Mouse (Mus musculus) megakaryocyte, adult 5-6 weeks (primary cell): Measurements from ENCODE around the gene Itga4. TPM values are rescaled to one million over a fixed set of nuclear protein-coding genes. Genes with fewer than 3 reads are reported as not detected.
A peak's percentile ranks its signal among the peaks of the same experiment; 100 is the strongest.

ENCODE experiments used
- ATAC-seq: 2 replicates; pipeline ENCODE4 v1.8.0; 2016; ENCODE audit warnings: mild to moderate bottlenecking, inconsistent platforms; ENCODE audit not compliant: poor library complexity, severe bottlenecking
- total RNA-seq, 2 experiments: library from RNA; stranded (forward) in 1 of 2; stranded (reverse) in 1 of 2; fragments of 153-499, 151-499 nt in 1 of 2; fragments of 221-1000, 200-1000 nt in 1 of 2; gene quantifications; 2 replicates each; pipeline versions ENCODE4 v1.2.3 to v1.2.4; 2015 to 2017

The Itga4 gene
- total RNA-seq (2015) (208 and 212 TPM in 2 replicates), total RNA-seq (2017) (170 and 201 TPM in 2 replicates)

DNA sequence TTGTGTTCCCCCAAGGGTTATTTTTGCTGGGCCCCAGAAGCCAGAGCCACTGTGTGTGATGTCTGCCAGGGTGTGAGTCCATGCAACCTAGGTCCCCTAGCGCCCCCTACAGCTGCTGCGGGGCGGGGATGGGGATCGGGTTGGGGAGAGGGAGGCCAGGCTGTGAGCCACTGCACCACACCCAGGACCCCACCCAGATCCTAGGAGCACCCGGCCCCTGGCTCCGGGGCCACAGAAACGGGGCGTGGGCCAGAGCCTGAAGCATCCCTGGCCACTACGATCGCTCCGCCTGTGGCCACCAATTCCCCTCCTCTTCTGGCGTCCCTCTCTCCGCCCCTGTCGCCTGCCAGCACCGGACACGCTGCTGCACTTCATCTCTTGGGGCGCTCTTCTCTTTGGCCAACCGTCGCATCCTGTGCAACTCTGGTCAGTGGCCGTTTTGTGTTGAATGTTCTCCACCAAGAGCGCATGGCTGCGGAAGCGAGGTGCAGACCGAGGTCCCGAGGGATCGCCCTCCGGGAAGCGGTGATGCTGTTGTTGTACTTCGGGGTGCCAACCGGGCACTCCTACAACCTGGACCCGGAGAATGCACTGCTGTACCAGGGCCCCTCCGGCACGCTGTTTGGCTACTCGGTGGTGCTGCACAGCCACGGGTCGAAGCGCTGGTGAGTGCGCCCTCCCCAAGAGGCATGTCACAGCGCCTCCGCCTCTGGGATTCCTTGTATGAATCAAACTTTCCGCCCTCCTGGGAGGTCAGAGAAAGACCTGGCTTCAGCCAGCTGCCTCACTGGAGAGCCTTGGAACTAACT, at the start of gene Itga4:
Itga4 (plus strand) TSS at position 235 of the 809 bp plus-strand sequence.
- peak; percentile 62 for ATAC-seq

DNA sequence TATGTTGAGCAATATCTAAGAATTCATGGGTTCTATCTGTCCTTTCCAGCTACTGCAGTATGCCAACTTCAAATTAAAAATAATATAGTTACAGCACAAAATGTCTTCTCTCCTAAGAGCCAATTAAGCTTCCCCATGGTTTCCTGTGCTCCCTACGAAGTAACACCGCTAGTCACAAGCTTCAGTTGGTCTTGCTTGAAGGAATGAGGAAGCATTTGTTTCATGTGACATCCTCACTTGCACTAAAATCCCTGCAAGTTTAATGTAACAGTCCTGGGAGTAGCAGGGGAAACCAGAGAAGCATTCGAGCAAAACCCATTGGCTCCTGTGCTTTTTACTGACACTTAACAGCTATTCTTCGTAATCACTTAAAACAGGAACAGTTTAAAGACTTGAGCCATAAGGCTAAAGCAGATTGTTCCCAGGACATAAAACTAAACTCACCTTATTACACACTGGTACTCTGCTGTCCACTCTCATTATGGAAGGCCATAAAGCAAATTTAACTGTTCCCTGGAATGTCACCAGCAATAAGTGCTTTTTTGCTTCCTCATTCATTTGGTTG, 49.0 kb upstream of the Itga4 start:
- ATAC-seq: peak; percentile 81

DNA sequence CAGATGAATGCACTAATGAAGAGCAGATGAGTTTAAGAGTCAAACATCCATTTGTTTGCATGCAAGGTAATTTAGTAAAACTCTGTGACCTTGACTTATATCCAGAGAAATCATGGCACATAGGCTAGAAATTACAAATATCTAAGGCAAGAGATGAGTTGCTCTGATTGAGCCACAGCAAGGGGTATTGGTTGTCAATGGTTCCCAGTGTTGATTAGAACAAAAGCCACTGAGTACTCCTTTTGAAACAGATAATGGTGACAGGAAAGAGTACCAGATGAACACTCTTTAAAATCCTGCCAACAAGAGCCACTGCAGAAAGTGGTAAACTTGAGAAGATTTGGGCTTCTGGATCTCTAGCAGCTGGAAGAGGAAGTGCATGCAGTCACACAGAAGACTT, 40.2 kb upstream of the Itga4 start:
- ATAC-seq: no peak

DNA sequence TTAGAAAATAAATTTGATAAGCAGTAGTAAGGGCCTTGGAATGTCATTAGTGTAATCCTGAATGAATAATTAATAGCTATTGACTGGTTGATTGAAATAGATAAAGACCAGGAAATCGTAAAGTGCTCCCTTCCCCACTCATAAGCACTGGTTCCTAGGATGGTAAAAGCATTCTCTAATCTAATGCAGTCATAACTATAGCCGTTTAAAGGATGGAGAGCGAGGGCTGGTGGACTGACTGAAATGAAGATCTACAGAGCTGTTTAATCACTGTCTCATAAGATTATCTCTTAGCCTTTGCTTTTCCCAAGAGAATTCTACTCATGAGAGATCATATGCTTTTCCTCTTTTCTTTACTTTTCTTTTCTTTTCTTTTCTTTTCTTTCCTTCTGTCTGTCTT, 39.7 kb upstream of the Itga4 start:
- no peak for ATAC-seq

DNA sequence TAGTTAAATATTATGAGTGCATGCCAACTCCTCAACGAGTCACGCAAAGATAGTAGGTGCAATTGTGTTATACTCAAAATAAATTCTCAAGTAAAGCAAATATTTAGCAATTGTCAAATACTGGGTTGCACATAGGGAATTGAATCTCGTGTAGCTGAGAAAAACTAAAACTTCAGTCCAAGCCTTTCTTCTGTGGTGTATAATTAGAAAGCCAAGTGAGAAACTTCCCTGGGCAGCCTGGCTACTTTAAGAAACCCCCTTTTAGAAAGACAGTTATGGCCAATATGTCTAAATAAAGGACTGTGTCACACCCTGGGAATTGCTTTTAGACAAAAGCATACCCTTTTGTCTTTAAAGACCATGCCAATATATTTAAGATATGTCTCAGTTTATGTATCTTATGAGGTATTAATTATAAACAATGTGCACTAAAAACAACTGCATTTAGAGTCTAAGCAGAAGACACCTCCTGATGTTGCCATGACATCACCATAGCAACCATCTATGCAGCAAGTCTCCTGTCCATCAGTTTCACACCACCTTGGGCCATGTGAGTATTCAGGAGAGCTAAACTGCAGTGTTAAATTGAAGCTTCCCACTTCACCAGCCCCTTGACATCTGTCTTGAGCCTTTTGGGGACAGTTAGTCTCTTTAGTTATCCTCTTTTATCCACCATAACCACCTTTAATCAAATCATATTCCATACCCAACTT, 30.4 kb upstream of the Itga4 start:
- no peak for ATAC-seq

DNA sequence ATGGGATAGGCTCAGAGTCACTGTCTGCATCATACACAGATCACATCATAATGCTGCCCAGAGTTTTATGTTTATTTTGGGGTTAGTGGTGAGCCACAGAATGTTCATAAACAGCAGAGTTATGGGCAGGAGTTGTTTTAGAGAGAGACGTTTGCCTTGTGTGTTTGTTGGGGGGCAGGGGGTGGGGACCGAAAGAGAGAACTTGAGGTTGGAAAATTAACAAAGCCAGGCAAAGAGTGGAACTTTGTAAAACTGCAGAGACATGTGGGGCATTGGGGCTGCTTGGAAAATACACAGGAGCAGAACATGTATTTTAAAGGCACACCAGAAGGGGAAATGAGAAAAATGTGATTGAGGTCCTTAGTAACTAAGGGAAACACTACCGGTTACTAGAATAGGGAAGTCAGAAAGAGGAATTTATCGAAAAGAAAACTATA, 27.4 kb upstream of the Itga4 start:
- peak; percentile 92 for ATAC-seq

DNA sequence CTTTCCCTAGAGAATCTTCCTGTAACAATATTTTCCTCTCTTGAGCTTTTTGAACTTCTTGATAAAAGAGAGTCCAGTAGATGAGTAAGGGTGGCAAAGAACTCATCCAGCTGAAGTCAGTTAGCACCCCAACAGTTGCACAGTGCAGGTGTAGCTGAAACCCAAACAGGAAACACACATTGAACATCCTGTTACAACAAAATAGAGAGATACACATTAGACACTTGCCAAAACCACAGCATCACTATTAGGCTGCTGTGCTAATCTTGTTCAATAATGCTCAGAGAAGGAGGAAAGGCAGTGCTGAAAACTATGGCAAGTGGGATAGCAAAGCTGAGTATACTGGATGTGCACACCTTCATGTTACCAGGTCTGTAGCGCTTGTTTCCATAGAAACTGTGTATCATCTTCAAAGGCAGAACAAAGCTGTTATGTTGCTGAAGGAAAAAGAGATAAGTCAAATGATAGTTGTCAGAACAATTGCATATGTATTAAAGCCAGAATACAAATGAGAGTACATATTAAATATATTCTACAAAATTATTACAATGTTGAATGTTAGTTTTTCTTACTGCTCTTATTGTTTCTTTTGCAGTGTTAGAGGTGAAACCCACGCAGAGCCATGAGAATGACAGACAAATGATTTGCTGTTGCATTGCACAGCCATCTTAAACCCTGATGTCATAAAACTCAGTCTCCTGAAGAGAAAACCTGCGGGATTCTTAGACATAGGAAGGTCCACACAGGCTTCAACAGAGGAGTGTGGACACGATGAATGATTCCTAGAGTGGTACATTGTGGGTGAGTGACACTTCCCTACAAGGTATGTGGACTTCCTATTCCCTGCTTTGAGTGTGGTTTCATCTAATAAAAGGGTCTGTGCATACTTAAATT, 23.9 kb upstream of the Itga4 start:
- no peak for ATAC-seq

DNA sequence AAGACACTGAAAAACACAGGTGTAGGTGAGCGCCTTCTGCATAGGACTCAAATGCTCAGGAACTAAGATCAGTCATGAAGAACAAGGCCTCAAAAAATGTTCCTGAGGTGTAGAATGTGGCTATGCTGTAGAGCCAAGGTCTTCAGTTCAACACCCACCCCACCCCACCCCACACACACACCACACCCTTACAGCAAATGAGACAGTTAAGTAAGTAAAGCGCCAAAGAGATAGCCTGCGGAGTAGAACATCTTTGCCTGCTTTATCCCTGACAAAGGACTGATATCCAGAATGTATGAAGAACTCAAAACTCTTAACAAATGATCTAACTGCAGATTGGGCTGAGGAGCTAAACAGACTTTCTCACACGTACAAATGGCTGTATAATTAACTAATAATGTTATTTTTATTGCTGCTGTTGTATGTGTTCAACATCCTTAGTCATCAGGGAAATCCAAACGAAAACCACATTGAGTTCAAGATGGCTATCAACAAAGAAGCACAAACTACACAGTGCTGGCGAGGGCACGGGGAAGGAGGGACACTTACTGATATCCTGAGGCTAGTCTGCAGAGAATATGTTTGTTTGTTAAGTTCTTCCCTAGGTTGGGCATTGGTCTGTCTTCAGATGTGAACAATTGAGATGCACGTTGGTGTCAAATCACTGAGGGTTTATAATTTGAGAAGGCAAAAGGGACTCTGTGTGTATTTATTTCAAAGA, 19.3 kb upstream of the Itga4 start:
- ATAC-seq: no peak

DNA sequence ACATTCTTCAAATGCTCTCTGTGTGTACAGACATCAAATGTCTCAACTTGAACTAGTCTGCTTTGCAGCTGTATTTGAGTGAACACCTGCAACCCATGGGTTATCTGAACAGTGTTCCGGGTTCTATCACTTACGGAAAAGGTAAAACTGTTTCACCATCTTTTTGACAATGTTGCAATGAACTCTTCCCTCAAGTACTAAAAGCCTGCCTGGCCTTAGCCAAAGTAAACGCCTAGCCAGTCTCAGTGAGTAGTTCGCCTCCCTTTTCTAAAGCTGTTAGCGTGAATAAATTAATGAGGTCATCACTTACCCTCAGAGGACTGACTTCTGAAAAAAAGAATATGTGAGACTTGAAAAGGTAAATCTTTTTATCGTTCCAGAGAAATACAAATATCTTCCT, 18.0 kb upstream of the Itga4 start:
- ATAC-seq: 0 out of 2 replicates have a peak, but pooled peaks have one; percentile 47

DNA sequence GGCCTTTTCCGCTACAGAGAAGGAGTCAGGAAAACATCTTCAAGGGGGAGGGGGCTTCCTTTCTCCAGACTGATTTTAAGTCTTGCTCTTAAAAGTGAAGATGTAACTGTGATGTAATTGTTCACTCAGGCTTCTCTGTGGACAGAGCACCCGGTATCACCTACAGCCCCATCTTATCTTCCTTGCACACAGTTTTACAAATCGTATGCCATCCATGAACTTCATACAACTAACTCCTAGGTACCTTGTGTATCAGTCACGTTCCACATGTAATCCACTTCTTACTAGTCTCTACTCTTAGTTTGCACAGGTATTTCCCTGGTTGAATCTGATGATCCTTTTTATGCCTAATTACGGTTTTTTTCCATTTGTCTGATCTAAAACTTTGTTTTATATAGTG, 10.9 kb upstream of the Itga4 start:
- no peak for ATAC-seq

DNA sequence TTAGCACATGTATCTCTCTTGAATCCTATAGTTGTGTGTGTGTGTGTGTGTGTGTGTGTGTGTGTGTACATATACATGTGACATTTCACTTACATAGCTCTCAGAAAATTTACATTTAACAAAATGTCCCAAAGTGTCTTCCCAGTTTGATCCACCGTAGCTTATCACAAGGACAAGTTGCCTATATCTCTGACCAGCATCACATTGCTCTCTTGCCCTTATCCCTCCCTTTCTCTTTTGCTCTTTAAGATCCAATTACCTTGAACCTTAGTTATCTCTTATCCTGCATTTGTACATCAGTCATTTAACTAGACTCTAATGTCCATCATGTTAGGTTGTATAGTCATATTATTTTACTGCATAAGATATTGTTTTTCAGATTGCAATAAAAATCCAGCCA, 10.5 kb upstream of the Itga4 start:
- ATAC-seq: no peak

DNA sequence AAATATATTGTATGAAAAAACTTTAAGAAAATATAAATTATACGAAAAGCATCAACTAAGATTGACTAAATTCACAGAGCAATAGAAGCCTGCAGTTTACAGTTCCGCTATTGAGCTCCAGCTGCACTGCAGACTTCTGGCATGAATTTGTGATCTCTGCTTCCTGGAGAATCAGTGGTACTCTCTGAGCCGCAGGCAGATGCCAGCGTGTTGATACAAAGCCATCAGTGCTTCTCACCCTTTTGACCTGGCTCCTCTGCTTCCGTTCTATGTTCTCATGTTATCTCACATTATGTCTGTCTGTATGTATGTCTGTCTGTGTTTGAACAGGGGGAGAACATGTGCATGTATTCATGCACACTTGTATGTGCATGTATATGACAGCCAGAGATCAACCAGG, 6.9 kb upstream of the Itga4 start:
- no peak for ATAC-seq

DNA sequence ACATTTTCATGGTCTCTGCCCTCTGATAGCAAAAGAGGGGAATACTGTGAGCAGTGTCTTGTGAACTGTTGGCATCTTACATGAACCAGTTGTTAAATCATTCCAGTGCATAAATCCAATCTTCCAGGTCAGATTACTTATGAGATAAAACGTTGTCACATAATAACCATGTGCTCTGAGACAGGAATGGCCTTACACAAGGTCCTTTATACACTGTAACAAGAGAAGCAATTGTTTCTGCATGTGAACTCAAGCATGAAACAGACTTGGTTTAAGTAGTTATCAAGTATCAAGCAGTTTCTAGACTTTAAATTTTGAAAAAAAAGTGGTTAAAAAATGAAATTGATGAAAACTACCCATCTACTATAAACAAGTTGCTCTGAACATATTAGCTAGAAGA, 4.7 kb upstream of the Itga4 start:
- no peak for ATAC-seq

DNA sequence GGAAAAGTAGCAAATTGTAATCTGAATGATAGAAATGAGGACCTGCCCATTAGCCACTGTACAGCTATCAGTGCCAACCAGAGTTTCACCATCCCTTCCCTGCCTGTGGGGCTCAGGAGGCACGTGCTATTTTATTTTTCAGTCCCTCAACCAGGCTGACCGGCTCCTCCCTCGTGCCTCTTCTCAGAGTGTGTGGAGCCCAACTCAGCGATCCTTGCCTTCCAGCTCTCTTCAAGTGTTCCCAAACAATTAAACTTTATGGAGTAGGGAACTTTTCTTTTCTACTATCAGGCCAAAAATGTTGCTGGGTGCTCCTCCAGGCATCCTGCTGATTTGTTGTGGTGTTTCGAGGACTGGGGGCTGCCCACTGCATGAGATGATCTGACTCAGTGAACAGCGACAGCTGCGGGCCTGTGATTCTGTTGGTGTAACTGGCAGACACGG, 1.4 kb upstream of the Itga4 start:
- no peak for ATAC-seq

DNA sequence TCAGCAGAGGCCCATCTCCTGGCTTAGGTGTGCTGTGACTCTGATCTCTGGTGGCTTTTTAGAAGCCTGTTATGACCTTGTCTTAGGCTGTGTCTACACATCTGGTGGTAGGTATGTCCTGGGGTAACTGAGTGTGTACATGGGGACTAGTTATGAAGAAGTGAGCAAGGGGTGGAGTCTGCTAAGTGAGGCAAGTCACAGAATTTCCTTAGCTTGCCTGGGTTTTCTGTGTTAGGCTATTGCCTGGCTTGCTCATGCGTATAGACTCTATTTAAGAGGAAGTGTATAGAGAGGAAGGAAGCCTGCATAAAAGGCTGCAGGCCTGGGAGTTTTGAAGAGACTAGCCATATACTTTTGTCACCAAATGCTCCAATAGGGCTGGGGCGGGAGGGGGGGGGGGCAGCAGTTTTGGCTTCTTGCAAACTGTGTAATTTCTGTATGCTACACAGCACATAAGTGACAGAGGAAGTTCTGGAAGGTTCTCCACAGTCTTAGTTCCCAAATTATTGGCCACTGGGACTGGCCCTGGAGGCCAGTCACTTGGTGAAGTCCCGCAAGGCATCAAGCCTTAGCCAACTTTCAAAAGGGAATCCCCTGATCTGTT, 536 bp upstream of the Itga4 start:
- ATAC-seq: peak; percentile 45

DNA sequence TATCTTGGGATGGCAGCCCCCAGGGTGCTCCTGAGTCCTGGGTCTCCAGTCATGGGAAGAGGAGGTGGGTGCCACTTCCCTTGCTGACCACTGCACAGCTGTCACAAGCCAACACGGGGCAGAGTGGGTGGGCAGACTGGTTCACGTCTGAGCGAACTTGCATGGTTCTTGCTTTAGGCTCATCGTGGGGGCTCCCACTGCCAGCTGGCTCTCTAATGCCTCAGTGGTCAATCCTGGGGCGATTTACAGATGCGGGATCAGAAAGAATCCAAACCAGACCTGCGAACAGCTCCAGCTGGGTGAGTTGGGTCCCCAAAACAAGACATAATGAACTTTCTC, 744 bp downstream of the Itga4 start:
- ATAC-seq: peak; percentile 3

DNA sequence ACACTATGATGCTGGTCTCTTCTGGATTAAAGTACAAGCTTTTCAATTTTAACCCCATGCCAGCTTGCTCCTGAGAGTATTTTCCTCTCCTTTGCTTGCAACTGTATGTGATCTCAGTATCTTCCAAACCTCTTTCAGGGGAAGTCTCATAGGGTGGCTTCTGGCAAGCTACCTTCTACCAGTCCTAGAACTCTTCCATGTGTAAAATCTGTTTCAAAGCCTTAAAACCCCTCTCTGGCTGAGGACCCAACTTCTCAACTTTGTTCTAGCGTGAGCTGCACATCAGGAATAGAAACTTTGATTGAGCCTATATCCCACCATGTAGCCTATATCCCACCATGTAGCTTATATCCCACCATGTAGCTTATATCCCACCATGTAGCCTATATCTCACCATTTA, 1.1 kb downstream of the Itga4 start:
- no peak for ATAC-seq

DNA sequence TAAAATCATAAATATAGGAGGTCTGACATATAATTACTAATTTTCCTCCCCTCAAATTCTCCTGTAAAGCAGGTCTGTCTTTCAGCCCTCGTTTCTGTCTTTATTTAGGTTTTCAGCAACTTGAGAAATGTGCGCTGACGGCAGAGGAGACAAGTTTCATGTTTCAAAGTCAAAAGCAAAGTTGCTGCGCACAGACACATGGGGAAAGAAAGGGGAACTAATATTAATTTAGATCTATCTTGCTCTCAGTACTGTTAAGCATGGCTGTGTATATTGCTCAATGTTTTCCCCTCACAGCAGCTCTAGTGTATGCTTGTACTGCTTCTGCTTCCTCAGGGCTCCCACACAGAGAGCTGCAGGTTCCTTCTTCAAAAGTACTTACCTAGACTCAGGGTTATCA, 1.7 kb downstream of the Itga4 start:
- peak; percentile 31 for ATAC-seq

DNA sequence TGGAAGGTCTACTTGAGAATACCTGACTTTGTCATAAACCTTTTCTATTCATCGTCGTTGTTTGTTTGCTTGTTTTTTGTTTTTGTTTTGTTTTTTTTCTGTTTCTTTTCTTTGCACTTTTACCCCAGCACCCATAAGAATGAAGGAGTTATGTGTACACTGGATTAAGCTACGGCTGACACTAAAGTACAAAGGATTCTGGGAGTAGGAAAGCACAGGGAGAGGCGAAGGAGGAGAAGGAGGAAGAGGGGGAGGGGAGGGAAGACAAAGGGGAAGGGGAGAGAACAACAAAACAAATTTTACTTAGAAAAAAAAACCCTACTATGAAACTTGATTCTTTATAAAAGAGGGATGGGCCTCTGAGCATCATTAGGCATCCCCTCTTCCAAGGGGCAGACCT, 2.2 kb downstream of the Itga4 start:
- no peak for ATAC-seq

DNA sequence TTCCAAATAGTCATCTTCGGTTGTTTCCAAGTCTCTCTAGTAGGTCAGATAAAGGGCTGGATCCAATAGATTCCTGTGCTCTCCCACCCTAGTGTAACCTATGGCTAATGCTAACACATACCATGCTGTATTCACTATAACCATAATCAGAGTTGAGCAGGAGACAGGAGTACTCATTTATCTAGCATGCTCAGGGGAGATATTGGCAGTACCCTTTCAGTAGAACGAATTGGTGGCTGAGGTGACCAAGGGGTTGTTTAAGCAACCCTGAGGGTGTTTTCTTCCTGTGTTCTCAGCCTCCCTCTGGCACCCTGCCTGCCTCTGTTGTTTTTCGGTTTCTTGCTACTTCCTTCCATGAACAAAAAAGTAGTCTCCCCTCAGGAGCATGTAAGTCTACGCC, 4.1 kb downstream of the Itga4 start:
- ATAC-seq: no peak
